Mouse (Mus musculus) intestine, postnatal 0 days (tissue): ENCODE data around the gene 2010111I01Rik. TPM values are rescaled to one million over a fixed set of nuclear protein-coding genes. Genes with fewer than 3 reads are reported as not detected.
A peak's percentile ranks its signal among the peaks of the same experiment; 100 is the strongest.

Experiments
- ATAC-seq: fragments of 200-750 bp; cut with Nextera tagmentation; 2 replicates; pipeline ENCODE4 v1.8.0; 2017; ENCODE audit warnings: mild to moderate bottlenecking, moderate TSS enrichment, moderate library complexity
- H3K27ac ChIP-seq: fragments of 300-500 bp; sonication (generic); 2 replicates; pipeline ENCODE4 v1.5.1; 2014; ENCODE audit warnings: mild to moderate bottlenecking, low read depth, low read length, moderate library complexity
- H3K27me3 ChIP-seq: fragments of 300-500 bp; sonication (generic); replicated peaks from 2 replicates; pipeline ENCODE4 v1.6.1; 2014; ENCODE audit warnings: low read length, mixed read lengths; ENCODE audit not compliant: control insufficient read depth, insufficient read depth
- H3K36me3 ChIP-seq: fragments of 300-500 bp; sonication (generic); 2 replicates; pipeline ENCODE4 v1.6.1; 2014; ENCODE audit warnings: mild to moderate bottlenecking, moderate library complexity; ENCODE audit not compliant: control insufficient read depth, insufficient read depth
- H3K4me1 ChIP-seq: fragments of 300-500 bp; sonication (generic); replicated peaks from 2 replicates; pipeline ENCODE4 v1.6.1; 2014; ENCODE audit warnings: antibody characterized with exemption, low read length, mixed read lengths; ENCODE audit not compliant: control insufficient read depth, insufficient read depth
- H3K4me2 ChIP-seq: fragments of 300-500 bp; sonication (generic); replicated peaks from 2 replicates; pipeline ENCODE4 v1.6.1; 2014; ENCODE audit warnings: low read depth, mild to moderate bottlenecking, moderate library complexity
- H3K4me3 ChIP-seq: fragments of 300-500 bp; sonication (generic); 2 replicates; pipeline ENCODE4 v1.5.1; 2014; ENCODE audit warnings: low read depth, low read length
- H3K9ac ChIP-seq: fragments of 300-500 bp; sonication (generic); 2 replicates; pipeline ENCODE4 v1.6.1; 2014; ENCODE audit warnings: mild to moderate bottlenecking, low read depth, low read length
- H3K9me3 ChIP-seq: fragments of 300-500 bp; sonication (generic); 2 replicates; pipeline ENCODE4 v1.6.1; 2016; ENCODE audit warnings: mixed run types; ENCODE audit not compliant: control insufficient read depth
- CTCF ChIP-seq: sonication (generic); IDR thresholded peaks from 2 replicates; pipeline ENCODE4 v1.5.1; 2016; ENCODE audit warnings: low read depth, mild to moderate bottlenecking, control low read depth, antibody characterized with exemption, moderate library complexity
- WGBS: fragments of 180-500 bp; shearing (Covaris S2); extraction: QIAGEN DNeasy Blood & Tissue Kit; methylation state at CpG from one replicate; pipeline ENCODE4 v1.1.7; 2014; 5-methylcytosine and 5-hydroxymethylcytosine counted together
- polyA plus RNA-seq: library from polyadenylated mRNA; unstranded; fragments of >200 nt; fragmentation: Nextera tagmentation; extraction: Ambion mirVana; gene quantifications from 2 replicates; pipeline ENCODE4 v1.2.1, GENCODE M21; 2015

The 2010111I01Rik gene
- polyA plus RNA-seq, 1 experiment from 2014 or later: 72.7 TPM

DNA sequence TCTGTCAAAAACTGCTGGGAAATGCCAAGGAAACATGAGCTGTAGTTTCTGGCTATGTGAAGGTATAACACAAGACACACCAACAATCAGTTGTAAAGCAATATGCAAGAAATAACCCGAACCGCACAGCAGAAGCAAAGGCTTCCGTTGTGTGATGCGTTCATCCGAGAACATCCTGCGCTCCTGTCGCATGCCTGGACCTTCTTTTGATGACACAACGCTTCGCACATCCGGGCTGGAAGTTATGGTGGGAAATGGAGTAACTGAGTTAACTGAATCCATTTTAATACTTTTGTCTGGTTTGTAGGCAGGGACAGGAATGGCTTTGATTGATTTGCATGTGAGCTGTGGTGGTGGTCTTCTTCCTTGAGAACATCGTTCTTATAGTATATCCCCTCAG, 282.9 kb downstream of the 2010111I01Rik start:
- H3K4me1 ChIP-seq: 0 out of 2 replicates have a peak, but pooled peaks cover 11% of the 10 kb centered on the region
- 95% methylated on average over 11 of the region's 11 CpGs for WGBS
- H3K27ac ChIP-seq: no peak overlapping the region
- H3K27me3 ChIP-seq: no peaks in the 10 kb centered on the region
- no peaks in the 10 kb centered on the region for H3K9me3 ChIP-seq
- H3K9ac ChIP-seq: no peak overlapping the region
- peaks cover 13% of the 10 kb centered on the region; the same call in 1 of the 2 replicates for H3K36me3 ChIP-seq
- no peak for ATAC-seq
- no peak overlapping the region for H3K4me3 ChIP-seq
- no peak overlapping the region for H3K4me2 ChIP-seq
- TF ChIP-seq CTCF: no peak

DNA sequence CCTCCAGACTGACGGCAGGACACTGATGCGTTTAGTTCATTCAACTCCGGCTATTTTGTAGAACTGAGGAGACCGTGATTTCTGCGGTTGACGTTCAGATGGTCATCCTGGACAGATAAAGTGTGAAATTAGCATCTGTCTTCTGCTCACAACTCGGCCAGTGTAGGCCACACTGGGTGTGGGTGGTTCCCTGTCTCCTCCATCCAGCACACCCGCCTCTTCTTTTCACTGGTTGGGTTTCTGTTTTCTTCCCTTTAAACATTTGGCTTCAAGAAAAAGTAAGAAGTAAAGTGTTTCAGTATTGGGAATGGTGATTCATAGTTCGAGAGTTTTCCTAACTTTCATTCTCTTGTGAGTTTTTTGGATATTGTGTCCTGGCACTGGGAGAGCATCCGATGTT, 283.6 kb downstream of the 2010111I01Rik start:
- WGBS: 86% methylated on average over 10 of the region's 10 CpGs
- Histone ChIP-seq H3K4me2 (no peak overlapping the region), H3K4me1 (0 out of 2 replicates have a peak, but pooled peaks cover 9% of the 10 kb centered on the region)

DNA sequence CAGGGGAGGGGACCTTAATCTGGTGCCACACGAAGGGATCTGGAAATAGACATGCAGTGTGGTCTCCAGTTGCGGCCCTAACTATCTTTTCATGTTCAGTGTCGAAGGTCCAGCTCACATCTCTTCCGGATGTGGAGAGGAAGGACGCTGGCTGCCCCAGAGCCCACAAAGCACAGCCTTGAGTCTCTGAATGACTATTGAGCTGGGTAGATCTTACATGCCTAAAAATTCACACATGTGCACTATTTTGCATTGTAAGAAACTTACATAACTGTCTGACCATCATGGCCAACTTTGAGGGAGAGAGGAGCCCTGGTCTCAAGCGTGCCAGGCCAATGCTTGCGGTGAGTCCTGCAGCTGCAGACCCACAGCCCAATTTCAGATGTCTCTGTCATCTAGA, 284.5 kb downstream of the 2010111I01Rik start:
- Histone ChIP-seq H3K27ac (peak overlapping the region; percentile 11; the same call in 1 of the 2 replicates), H3K9me3 (no peaks in the 10 kb centered on the region), H3K4me1 (0 out of 2 replicates have a peak, but pooled peaks cover 6% of the 10 kb centered on the region), H3K4me2 (no peak overlapping the region), H3K36me3 (peaks cover 20% of the 10 kb centered on the region), H3K9ac (no peak overlapping the region), H3K27me3 (no peaks in the 10 kb centered on the region), H3K4me3 (no peak overlapping the region)
- no peak for TF ChIP-seq CTCF
- ATAC-seq: no peak
- WGBS: 87% methylated on average over 7 of the region's 7 CpGs

More for the DNA sequence above, 283.6 kb downstream of the 2010111I01Rik start:
- H3K27ac ChIP-seq: no peak overlapping the region
- H3K4me3 ChIP-seq: no peak overlapping the region
- no peak for ATAC-seq
- H3K9me3 ChIP-seq: no peaks in the 10 kb centered on the region
- no peak overlapping the region for H3K9ac ChIP-seq
- no peaks in the 10 kb centered on the region for H3K27me3 ChIP-seq
- H3K36me3 ChIP-seq: peaks cover 13% of the 10 kb centered on the region; the same call in 1 of the 2 replicates
- no peak for TF ChIP-seq CTCF

DNA sequence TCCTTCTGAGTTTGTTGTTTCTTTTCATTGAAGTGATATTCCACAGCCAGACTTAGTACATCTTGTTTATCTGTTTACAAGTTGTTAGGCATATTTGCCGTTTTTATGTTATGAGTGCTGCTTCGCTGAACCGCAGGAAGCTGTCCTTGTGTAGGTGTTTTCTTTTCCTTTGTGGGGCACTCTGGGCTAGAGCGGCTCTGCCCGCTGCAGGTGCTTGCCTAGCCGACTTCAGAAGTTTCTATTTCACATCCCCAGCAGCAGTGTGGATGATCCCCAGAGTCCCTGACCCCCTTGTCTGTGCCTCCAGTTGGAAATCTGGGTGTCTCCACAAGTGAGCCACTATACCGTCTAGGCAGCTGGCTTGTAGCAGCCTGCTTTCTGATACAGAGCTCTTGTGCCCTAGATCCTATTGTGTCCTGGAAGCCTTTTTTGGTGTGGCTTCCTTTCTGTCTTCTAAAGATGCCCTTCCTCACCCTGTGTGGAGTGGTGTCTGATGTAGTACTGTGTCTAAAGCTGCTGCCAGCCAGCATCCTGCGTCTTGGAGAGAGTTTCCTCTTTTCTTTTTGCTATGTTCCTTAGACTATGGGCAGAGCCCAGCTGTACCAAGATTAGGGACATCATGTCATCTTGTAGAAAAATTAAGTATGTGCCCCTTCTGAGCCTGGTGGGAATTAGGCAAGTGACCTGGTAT, 285.2 kb downstream of the 2010111I01Rik start:
- H3K27ac ChIP-seq: peak overlapping the region; percentile 36; the same call in 1 of the 2 replicates
- no peak overlapping the region for H3K9ac ChIP-seq

DNA sequence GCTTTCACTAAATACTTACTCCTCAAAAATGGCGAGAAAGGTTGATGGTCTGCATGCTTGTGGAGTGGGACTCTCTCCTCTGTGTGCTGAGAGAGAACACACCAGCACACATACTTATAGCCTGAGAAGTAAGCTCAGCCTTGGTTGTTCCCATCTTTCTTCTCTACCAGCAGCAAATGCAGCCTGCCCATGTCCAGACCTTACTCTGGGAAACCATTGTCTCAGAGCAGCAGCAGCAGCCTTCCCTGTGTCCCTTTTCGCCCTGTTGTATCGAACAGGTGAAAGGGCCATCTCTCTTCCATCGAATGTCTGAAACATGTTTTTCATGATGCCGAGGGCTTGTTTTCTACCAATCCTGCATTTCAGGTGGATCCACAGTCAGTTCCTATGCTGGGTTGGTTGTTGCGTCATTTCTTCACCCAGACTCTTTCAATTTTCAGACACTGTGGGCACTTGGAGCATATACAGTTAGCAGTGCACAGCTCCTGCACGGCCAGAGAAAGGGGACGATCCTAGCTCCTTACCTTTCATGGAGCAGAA, 285.8 kb downstream of the 2010111I01Rik start:
- H3K4me2 ChIP-seq: peak overlapping the region; percentile 10; the same call in 1 of the 2 replicates

More for the DNA sequence above, 285.2 kb downstream of the 2010111I01Rik start:
- TF ChIP-seq CTCF: no peak
- H3K36me3 ChIP-seq: peaks cover 15% of the 10 kb centered on the region
- no peak for ATAC-seq
- H3K9me3 ChIP-seq: no peaks in the 10 kb centered on the region
- WGBS: 62% methylated on average over 8 of the region's 8 CpGs
- H3K4me3 ChIP-seq: no peak overlapping the region
- H3K27me3 ChIP-seq: no peaks in the 10 kb centered on the region
- H3K4me1 ChIP-seq: 0 out of 2 replicates have a peak, but pooled peaks cover 6% of the 10 kb centered on the region
- no peak overlapping the region for H3K4me2 ChIP-seq

DNA sequence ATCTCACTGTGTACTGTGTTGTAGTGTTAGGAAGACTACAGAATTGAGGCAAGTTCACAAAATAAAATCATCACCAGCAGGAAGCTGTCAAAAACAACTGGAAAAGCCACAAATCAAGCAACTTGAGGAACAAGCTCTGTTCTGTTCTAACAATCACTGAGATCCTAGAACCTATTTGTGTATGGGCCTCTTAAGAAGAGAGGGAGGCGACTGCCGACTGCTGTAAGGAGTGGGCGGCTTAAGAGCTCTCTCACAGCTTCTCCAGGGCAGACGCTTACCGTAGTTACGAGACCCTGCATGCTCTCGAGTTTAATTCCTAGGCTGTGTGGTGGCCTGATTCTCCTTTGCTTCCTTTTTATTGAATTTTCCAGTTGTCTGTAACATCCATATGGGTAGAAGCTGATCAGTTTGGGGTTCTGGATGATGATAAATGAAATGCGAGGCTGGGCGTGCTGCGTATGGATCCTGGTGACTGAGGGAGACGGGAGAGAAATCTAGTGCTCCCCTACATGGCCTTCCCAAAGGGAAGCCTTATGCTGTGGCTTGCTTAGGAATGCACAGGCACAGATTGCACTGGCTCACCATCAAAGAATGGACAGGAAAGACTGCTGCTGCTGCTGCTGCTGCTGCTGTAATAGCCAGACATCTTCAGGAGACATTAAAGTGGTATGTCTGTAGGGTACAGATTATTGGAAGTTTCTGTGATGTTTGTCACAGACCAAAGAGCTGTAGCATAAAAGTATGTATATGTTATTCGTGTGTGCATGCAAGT, 286.6 kb downstream of the 2010111I01Rik start:
- no peaks in the 10 kb centered on the region for H3K9me3 ChIP-seq
- H3K9ac ChIP-seq: no peak overlapping the region
- H3K36me3 ChIP-seq: peaks cover 8% of the 10 kb centered on the region
- H3K4me3 ChIP-seq: no peak overlapping the region
- H3K27ac ChIP-seq: peak overlapping the region; percentile 31; the same call in 1 of the 2 replicates
- WGBS: 58% methylated on average over 12 of the region's 12 CpGs
- ATAC-seq: no peak
- peaks cover 6% of the 10 kb centered on the region; the same call in 1 of the 2 replicates for H3K4me1 ChIP-seq
- peak overlapping the region; percentile 10 for H3K4me2 ChIP-seq
- no peaks in the 10 kb centered on the region for H3K27me3 ChIP-seq
- TF ChIP-seq CTCF: no peak

More for the DNA sequence above, 285.8 kb downstream of the 2010111I01Rik start:
- WGBS: 88% methylated on average over 8 of the region's 8 CpGs
- H3K27me3 ChIP-seq: no peaks in the 10 kb centered on the region
- ATAC-seq: no peak
- no peak for TF ChIP-seq CTCF
- no peak overlapping the region for H3K27ac ChIP-seq
- H3K36me3 ChIP-seq: peaks cover 9% of the 10 kb centered on the region
- no peak overlapping the region for H3K9ac ChIP-seq
- H3K4me1 ChIP-seq: peaks cover 6% of the 10 kb centered on the region; the same call in 1 of the 2 replicates
- H3K4me3 ChIP-seq: no peak overlapping the region
- no peaks in the 10 kb centered on the region for H3K9me3 ChIP-seq
